Mouse (Mus musculus) C2C12 (cell line): ENCODE results near the gene Slc5a11. TPM values are rescaled to one million over a fixed set of nuclear protein-coding genes. Genes with fewer than 3 reads are reported as not detected.

Experiments used
- H3K27me3 ChIP-seq: one replicate; pipeline ENCODE4 v1.6.1; 2011; ENCODE audit not compliant: control insufficient read depth, insufficient read depth, insufficient read length
- H3K36me3 ChIP-seq: one replicate; pipeline ENCODE4 v1.6.1; 2011; ENCODE audit not compliant: control insufficient read depth, insufficient read depth
- H3K4me3 ChIP-seq: one replicate; pipeline ENCODE4 v1.5.1; 2011; ENCODE audit warnings: mild to moderate bottlenecking, control low read depth; ENCODE audit not compliant: poor library complexity, insufficient read depth, severe bottlenecking
- H3K79me2 ChIP-seq: one replicate; pipeline ENCODE4 v1.6.1; 2011; ENCODE audit not compliant: control insufficient read depth, insufficient read depth
- H3K79me3 ChIP-seq: one replicate; pipeline ENCODE4 v1.6.1; 2011; ENCODE audit warnings: low read depth, control low read depth
- H3ac ChIP-seq: one replicate; pipeline ENCODE3; 2011; ENCODE audit warnings: low read depth; ENCODE audit not compliant: control insufficient read depth, insufficient read length
- CEBPB ChIP-seq: IDR thresholded peaks from one replicate; pipeline ENCODE4 v1.6.1; 2011; ENCODE audit warnings: low read depth, mild to moderate bottlenecking, control low read depth, moderate library complexity
- CTCF ChIP-seq: IDR thresholded peaks from one replicate; pipeline ENCODE4 v1.5.1; 2011; ENCODE audit not compliant: control insufficient read depth, insufficient read depth, insufficient read length
- FOSL1 ChIP-seq: IDR thresholded peaks from one replicate; pipeline ENCODE4 v1.8.0; 2011; ENCODE audit warnings: mild to moderate bottlenecking, low read length; ENCODE audit not compliant: poor library complexity, insufficient read depth, severe bottlenecking
- MAX ChIP-seq: IDR thresholded peaks from one replicate; pipeline ENCODE4 v1.6.1; 2011; ENCODE audit warnings: mild to moderate bottlenecking, control low read depth
- MYOD1 ChIP-seq: IDR thresholded peaks from one replicate; pipeline ENCODE4 v1.6.1; 2011; ENCODE audit warnings: low read depth; ENCODE audit not compliant: control insufficient read depth, insufficient read length
- MYOG ChIP-seq: IDR thresholded peaks from one replicate; pipeline ENCODE4 v1.6.1; 2011; ENCODE audit not compliant: control insufficient read depth, insufficient read length; ENCODE audit errors: extremely low read depth
- USF1 ChIP-seq: IDR thresholded peaks from one replicate; pipeline ENCODE4 v1.6.1; 2011; ENCODE audit warnings: low read depth, mild to moderate bottlenecking, control low read depth, moderate library complexity
- polyA plus RNA-seq: library from polyadenylated mRNA; unstranded; fragments of >200 nt; fragmentation: generic; extraction: Trizol; gene quantifications from one replicate; pipeline ENCODE4 v1.2.1, GENCODE M21; 2012; ENCODE audit warnings: missing spikeins

Slc5a11 gene
- polyA plus RNA-seq, 1 experiment = 0.02 TPM

- H3K79me3 ChIP-seq = no peaks in the 10 kb centered on the region
- peaks cover 8% of the 10 kb centered on the region for H3K36me3 ChIP-seq
- H3ac ChIP-seq = no peak overlapping the region
- H3K27me3 ChIP-seq = peaks cover 3% of the 10 kb centered on the region
- no peak for TF ChIP-seq MYOD1
- TF ChIP-seq FOSL1 = no peak
- TF ChIP-seq MYOG = no peak
- no peak for TF ChIP-seq CTCF
- no peak for TF ChIP-seq CEBPB
- no peak for TF ChIP-seq USF1
- TF ChIP-seq MAX = no peak
- H3K4me3 ChIP-seq = no peak overlapping the region
- H3K79me2 ChIP-seq = no peaks in the 10 kb centered on the region
Measured at GRCm38 (mm10) chr7:123199151-123199550, 15.4 kb upstream of the Slc5a11 start.

- Histone ChIP-seq H3ac (no peak overlapping the region), H3K27me3 (peaks cover 3% of the 10 kb centered on the region), H3K79me2 (no peaks in the 10 kb centered on the region), H3K36me3 (peaks cover 3% of the 10 kb centered on the region), H3K4me3 (no peak overlapping the region), H3K79me3 (no peaks in the 10 kb centered on the region)
- TF ChIP-seq FOSL1 = no peak
- no peak for TF ChIP-seq USF1
- no peak for TF ChIP-seq CTCF
- TF ChIP-seq MYOG = no peak
- no peak for TF ChIP-seq MAX
- no peak for TF ChIP-seq MYOD1
- TF ChIP-seq CEBPB = no peak
Measured at GRCm38 (mm10) chr7:123199656-123200206, 14.8 kb upstream of the Slc5a11 start.

GRCm38 (mm10) chr7:123200722-123201121, 13.9 kb upstream of the Slc5a11 start:
- TF ChIP-seq MYOD1 = no peak
- no peak for TF ChIP-seq CEBPB
- no peak for TF ChIP-seq MAX
- TF ChIP-seq USF1 = no peak
- TF ChIP-seq CTCF = no peak
- no peak for TF ChIP-seq FOSL1
- no peak for TF ChIP-seq MYOG
- H3K79me3 ChIP-seq = no peaks in the 10 kb centered on the region
- H3ac ChIP-seq = no peak overlapping the region
- peaks cover 3% of the 10 kb centered on the region for H3K27me3 ChIP-seq
- no peak overlapping the region for H3K4me3 ChIP-seq
- H3K36me3 ChIP-seq = no peaks in the 10 kb centered on the region
- H3K79me2 ChIP-seq = no peaks in the 10 kb centered on the region

DNA sequence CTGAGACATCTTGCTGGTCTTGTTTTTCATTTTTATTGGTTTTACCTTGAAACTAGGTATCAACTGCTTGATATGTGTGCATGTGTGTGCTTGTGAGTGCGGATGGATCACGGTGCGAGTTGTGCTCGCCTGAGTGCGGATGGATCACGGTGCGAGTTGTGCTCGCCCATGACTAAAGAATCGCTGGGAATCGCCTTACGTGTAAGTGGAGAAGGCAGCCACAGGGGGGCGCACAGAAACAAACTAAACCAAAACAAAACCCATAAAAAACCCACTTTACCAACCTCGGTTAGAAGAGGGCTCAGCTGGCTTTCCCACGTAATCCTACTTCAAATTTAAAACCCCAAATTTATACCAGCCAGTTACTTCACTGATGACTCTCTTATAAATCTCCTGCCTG, 9.3 kb upstream of the Slc5a11 start:
- peaks cover 35% of the 10 kb centered on the region for H3K27me3 ChIP-seq
- no peak overlapping the region for H3K4me3 ChIP-seq
- H3K79me2 ChIP-seq = no peaks in the 10 kb centered on the region
- TF ChIP-seq CTCF = peak; percentile 24
- TF ChIP-seq USF1 = no peak
- TF ChIP-seq FOSL1 = no peak
- TF ChIP-seq MYOD1 = no peak
- H3ac ChIP-seq = no peak overlapping the region
- no peaks in the 10 kb centered on the region for H3K79me3 ChIP-seq
- no peaks in the 10 kb centered on the region for H3K36me3 ChIP-seq

DNA sequence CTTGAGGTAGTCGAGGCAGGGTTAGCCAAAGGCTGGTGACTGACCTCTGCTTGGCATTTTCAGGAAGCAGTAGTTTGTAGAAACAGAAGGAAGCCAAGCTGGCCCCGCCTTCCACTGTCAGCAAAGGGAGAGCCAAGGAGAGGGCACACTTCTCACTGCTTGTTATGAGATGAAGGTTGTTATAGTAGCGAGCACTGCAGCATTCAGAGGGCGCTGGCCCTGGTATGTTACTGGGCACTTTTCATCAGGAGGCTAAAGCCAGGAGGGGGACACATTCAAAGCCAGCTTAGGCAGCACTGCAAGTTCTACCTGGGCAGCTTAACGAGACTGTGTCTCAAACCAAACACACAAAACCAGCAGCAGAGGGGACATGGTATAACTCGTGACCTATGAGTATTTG, 7.0 kb upstream of the Slc5a11 start:
- Histone ChIP-seq H3K36me3 (no peaks in the 10 kb centered on the region), H3K4me3 (no peak overlapping the region), H3ac (no peak overlapping the region), H3K79me2 (no peaks in the 10 kb centered on the region), H3K79me3 (no peaks in the 10 kb centered on the region), H3K27me3 (peaks cover 46% of the 10 kb centered on the region)
- TF ChIP-seq MYOD1 (no peak), MYOG (no peak), CTCF (no peak), USF1 (no peak), MAX (no peak), CEBPB (no peak), FOSL1 (no peak)

GRCm38 (mm10) chr7:123209864-123210263, 4.7 kb upstream of the Slc5a11 start:
- H3K36me3 ChIP-seq = no peaks in the 10 kb centered on the region
- H3ac ChIP-seq = no peak overlapping the region
- H3K27me3 ChIP-seq = peaks cover 43% of the 10 kb centered on the region
- no peak overlapping the region for H3K4me3 ChIP-seq
- no peaks in the 10 kb centered on the region for H3K79me3 ChIP-seq
- no peaks in the 10 kb centered on the region for H3K79me2 ChIP-seq
- TF ChIP-seq USF1 (no peak), MYOG (no peak), CTCF (no peak), FOSL1 (no peak), CEBPB (no peak), MAX (no peak), MYOD1 (no peak)
